Mouse (Mus musculus) kidney, embryonic 15.5 days (tissue): ENCODE results near the gene Copb2. TPM values are rescaled to one million over a fixed set of nuclear protein-coding genes. Genes with fewer than 3 reads are reported as not detected.
A peak's percentile ranks its signal among the peaks of the same experiment; 100 is the strongest.

Experiments used
- ATAC-seq: fragments of 200-750 bp; cut with Nextera tagmentation; replicated peaks from 2 replicates; pipeline ENCODE4 v1.8.0; 2017; ENCODE audit warnings: moderate TSS enrichment; ENCODE audit not compliant: low FRiP score
- H3K27ac ChIP-seq: fragments of 300-500 bp; sonication (generic); 2 replicates; pipeline ENCODE4 v1.5.1; 2015; ENCODE audit warnings: mild to moderate bottlenecking, inconsistent platforms
- H3K27me3 ChIP-seq: fragments of 300-500 bp; sonication (generic); 2 replicates; pipeline ENCODE4 v1.6.1; 2015; ENCODE audit warnings: inconsistent platforms
- H3K36me3 ChIP-seq: fragments of 300-500 bp; sonication (generic); 2 replicates; pipeline ENCODE4 v1.6.1; 2015; ENCODE audit warnings: inconsistent platforms
- H3K4me1 ChIP-seq: fragments of 300-500 bp; sonication (generic); 2 replicates; pipeline ENCODE4 v1.6.1; 2015; ENCODE audit warnings: inconsistent platforms
- H3K4me2 ChIP-seq: fragments of 300-500 bp; sonication (generic); 2 replicates; pipeline ENCODE4 v1.6.1; 2015; ENCODE audit warnings: moderate library complexity, mild to moderate bottlenecking, inconsistent platforms
- H3K4me3 ChIP-seq: fragments of 300-500 bp; sonication (generic); replicated peaks from 2 replicates; pipeline ENCODE4 v1.5.1; 2015; ENCODE audit warnings: mild to moderate bottlenecking, inconsistent platforms
- H3K9ac ChIP-seq: fragments of 300-500 bp; sonication (generic); 2 replicates; pipeline ENCODE4 v1.6.1; 2015; ENCODE audit warnings: mild to moderate bottlenecking, inconsistent platforms
- H3K9me3 ChIP-seq: fragments of 300-500 bp; sonication (generic); replicated peaks from 2 replicates; pipeline ENCODE4 v1.6.1; 2016; ENCODE audit warnings: inconsistent platforms
- WGBS: fragments of 180-500 bp; shearing (Covaris S2); methylation state at CpG from one replicate; pipeline ENCODE4 v1.1.7; 2015; ENCODE audit warnings: mixed read lengths; 5-methylcytosine and 5-hydroxymethylcytosine counted together
- polyA plus RNA-seq: library from polyadenylated mRNA; unstranded; fragments of >200 nt; fragmentation: Nextera tagmentation; extraction: Ambion mirVana; gene quantifications from 2 replicates; pipeline ENCODE4 v1.2.1, GENCODE M21; 2015

The Copb2 gene
- polyA plus RNA-seq, 1 experiment from 2014 or later: 180 TPM

GRCm38 (mm10) chr9:98544042-98544441 is 19.5 kb upstream of the Copb2 start:
- Histone ChIP-seq H3K4me3 (no peak overlapping the region), H3K9me3 (no peaks in the 10 kb centered on the region), H3K4me2 (no peak overlapping the region), H3K4me1 (no peaks in the 10 kb centered on the region), H3K27me3 (peaks cover 3% of the 10 kb centered on the region; the same call in 1 of the 2 replicates), H3K9ac (no peak overlapping the region), H3K36me3 (no peaks in the 10 kb centered on the region), H3K27ac (no peak overlapping the region)
- no peak; the same call in 1 of the 2 replicates for ATAC-seq
- WGBS: 67% methylated on average over 3 of the region's 3 CpGs

DNA sequence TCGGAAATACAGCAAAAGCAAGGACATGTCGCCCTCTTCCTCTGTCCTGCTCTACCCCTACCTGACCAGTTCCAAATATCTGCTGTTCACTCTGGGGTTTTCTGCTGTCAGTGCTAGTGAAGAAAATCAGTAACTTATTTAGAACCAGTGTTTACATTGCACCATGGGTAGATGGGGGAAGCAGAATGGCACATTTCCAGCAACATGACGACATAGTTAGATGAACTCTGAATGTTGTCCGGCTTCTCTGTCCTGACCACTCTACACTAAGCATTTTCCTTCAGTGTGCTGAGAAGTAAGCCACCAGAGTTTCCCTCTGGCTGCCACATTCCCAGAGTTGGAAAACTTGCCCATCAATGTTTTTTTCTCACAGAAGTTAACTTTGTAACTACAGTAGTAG is 20.3 kb downstream of the Copb2 start:
- Histone ChIP-seq H3K9ac (no peak overlapping the region), H3K4me1 (no peaks in the 10 kb centered on the region), H3K9me3 (no peaks in the 10 kb centered on the region), H3K4me3 (no peak overlapping the region), H3K4me2 (no peak overlapping the region), H3K27me3 (no peaks in the 10 kb centered on the region), H3K36me3 (peaks cover 92% of the 10 kb centered on the region), H3K27ac (no peak overlapping the region)
- WGBS: 92% methylated on average over 4 of the region's 4 CpGs
- no peak for ATAC-seq

DNA sequence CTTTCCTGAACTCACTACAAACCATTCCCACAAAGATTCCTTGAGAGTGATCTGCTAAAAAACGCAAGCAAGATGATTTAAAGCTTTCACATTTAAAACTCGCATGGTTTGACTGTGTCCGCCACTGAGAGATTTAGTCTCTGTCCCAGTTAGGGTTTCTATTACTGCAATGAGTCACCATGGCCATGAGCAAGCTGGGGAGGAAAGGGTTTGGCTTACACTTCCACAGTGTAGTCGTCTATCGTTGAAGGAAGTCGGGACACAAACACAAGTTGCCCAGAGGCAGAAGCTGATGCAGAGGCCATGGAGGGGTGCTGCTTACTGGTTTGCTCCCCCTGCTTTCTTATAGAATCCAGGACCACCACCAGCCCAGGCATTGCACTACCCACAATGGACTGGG is 36.6 kb downstream of the Copb2 start:
- no peak overlapping the region for H3K9ac ChIP-seq
- no peaks in the 10 kb centered on the region for H3K27me3 ChIP-seq
- H3K36me3 ChIP-seq: peaks cover 34% of the 10 kb centered on the region
- no peak overlapping the region for H3K27ac ChIP-seq
- peaks cover 13% of the 10 kb centered on the region for H3K4me1 ChIP-seq
- H3K4me2 ChIP-seq: peak overlapping the region; percentile 89
- peak overlapping the region; percentile 81 for H3K4me3 ChIP-seq
- H3K9me3 ChIP-seq: no peaks in the 10 kb centered on the region
- ATAC-seq: no peak
- 72% methylated on average over 6 of the region's 6 CpGs for WGBS

DNA sequence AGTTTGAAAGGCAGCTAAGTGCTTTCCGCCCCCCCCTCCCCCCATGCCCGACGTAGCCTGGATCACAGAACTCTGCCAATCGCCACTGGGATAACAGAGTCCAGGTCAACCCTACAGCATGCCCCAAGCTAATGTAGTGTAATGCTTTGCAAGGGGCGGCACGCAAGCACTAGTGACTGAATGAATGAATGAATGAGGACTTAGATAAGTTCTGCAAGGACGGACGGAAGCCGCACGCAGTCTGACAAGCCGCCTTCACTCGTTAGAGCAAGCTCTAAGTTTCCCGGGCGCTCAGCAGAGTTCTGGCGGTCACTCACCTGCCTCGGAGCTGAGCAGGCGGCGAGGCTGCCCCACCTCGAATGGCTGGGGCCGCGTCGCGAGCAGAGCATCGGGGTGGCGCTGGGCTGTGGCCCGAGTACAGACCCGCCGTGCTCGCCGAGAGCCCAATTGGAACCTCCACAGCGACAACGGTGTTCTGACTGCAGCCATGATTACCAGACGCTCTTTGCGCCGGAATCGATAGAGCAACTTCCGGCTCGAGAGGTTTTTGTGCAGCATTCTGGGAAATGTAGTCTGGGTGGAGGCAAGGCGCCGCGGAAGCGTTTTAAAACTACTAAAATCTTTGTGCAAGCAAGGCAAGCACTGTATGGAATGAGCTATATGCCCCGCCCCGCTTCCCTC is 37.8 kb downstream of the Copb2 start, which contains the start of gene Mrps22:
TSS of gene Mrps22 (minus strand) at position 505 of the 681 bp plus-strand sequence.
- H3K9me3 ChIP-seq: no peaks in the 10 kb centered on the region
- H3K36me3 ChIP-seq: peaks cover 22% of the 10 kb centered on the region
- peak within 1 kb of the TSS; percentile 81 for H3K4me3 ChIP-seq
- peak within 1 kb of the TSS; percentile 89 for H3K4me2 ChIP-seq
- H3K27me3 ChIP-seq: no peaks in the 10 kb centered on the region
- no peak within 1 kb of the TSS for H3K27ac ChIP-seq
- under 1% methylated on average over 44 of the region's 44 CpGs for WGBS
- peaks cover 13% of the 10 kb centered on the region for H3K4me1 ChIP-seq
- ATAC-seq: peak; percentile 97
- peak within 1 kb of the TSS; percentile 72 for H3K9ac ChIP-seq

DNA sequence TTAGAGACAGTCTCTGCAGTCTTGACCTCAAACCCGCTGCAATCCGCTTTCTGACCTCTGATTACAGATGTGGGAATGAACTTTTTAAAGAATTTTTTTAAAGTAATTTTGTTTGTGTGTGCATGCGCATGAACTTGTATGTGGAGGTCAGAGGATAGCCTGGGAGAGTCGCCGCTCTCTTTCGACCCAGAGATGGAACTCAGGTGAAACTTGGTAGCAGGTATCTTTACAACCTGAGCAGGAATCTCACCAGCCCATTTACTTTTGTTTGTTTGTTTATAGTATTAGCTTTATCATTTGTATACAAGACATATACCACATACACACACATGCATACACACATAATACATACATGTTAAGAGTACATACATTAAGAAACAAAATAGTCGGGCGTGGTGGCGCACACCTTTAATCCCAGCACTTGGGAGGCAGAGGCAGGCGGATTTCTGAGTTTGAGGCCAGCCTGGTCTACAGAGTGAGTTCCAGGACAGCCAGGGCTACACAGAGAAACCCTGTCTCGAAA is 38.4 kb downstream of the Copb2 start:
- peak overlapping the region; percentile 81 for H3K4me3 ChIP-seq
- H3K36me3 ChIP-seq: peaks cover 16% of the 10 kb centered on the region
- no peaks in the 10 kb centered on the region for H3K9me3 ChIP-seq
- peaks cover 13% of the 10 kb centered on the region for H3K4me1 ChIP-seq
- 52% methylated on average over 11 of the region's 11 CpGs for WGBS
- H3K27ac ChIP-seq: no peak overlapping the region
- H3K4me2 ChIP-seq: peak overlapping the region; percentile 89
- ATAC-seq: no peak; the same call in 1 of the 2 replicates
- H3K9ac ChIP-seq: no peak overlapping the region
- H3K27me3 ChIP-seq: no peaks in the 10 kb centered on the region; the same call in 1 of the 2 replicates

GRCm38 (mm10) chr9:98604896-98605295 is 41.4 kb downstream of the Copb2 start:
- Histone ChIP-seq H3K36me3 (no peaks in the 10 kb centered on the region), H3K9ac (no peak overlapping the region), H3K4me3 (no peak overlapping the region), H3K27me3 (no peaks in the 10 kb centered on the region; the same call in 1 of the 2 replicates), H3K4me2 (no peak overlapping the region), H3K4me1 (peaks cover 11% of the 10 kb centered on the region), H3K9me3 (no peaks in the 10 kb centered on the region), H3K27ac (no peak overlapping the region)
- no peak for ATAC-seq
- WGBS: 77% methylated on average over 4 of the region's 4 CpGs

- peaks cover 33% of the 10 kb centered on the region for H3K27me3 ChIP-seq
- 45% methylated on average over 3 of the region's 3 CpGs for WGBS
- H3K4me1 ChIP-seq: peaks cover 10% of the 10 kb centered on the region
- no peaks in the 10 kb centered on the region for H3K36me3 ChIP-seq
- no peaks in the 10 kb centered on the region for H3K9me3 ChIP-seq
- no peak overlapping the region for H3K4me2 ChIP-seq
- H3K9ac ChIP-seq: no peak overlapping the region
- H3K27ac ChIP-seq: no peak overlapping the region
- no peak for ATAC-seq
- H3K4me3 ChIP-seq: no peak overlapping the region
Measured at GRCm38 (mm10) chr9:98628480-98628879, 65.0 kb downstream of the Copb2 start.

GRCm38 (mm10) chr9:98633287-98634162 is 70.0 kb downstream of the Copb2 start:
- peak; percentile 59 for ATAC-seq
- Histone ChIP-seq H3K36me3 (no peaks in the 10 kb centered on the region), H3K27ac (no peak overlapping the region), H3K9me3 (no peaks in the 10 kb centered on the region), H3K4me3 (no peak overlapping the region), H3K4me2 (no peak overlapping the region), H3K4me1 (peaks cover 20% of the 10 kb centered on the region), H3K9ac (no peak overlapping the region), H3K27me3 (peaks cover 6% of the 10 kb centered on the region; the same call in 1 of the 2 replicates)
- 35% methylated on average over 13 of the region's 13 CpGs for WGBS

Other genes starting within 250 kb of the Copb2 start
- gene Rbp1, start 140.8 kb upstream of the Copb2 start, polyA plus RNA-seq: 117 and 118 TPM in 2 replicates
- gene Rbp2, start 77.6 kb upstream of the Copb2 start, polyA plus RNA-seq: 0.95 and 0.97 TPM in 2 replicates
- gene Mrps22, start 37.9 kb downstream of the Copb2 start, polyA plus RNA-seq: 62.3 and 64.1 TPM in 2 replicates